Mouse (Mus musculus): Measurements from ENCODE around the gene Prr12. TPM values are rescaled to one million over a fixed set of nuclear protein-coding genes. Genes with fewer than 3 reads are reported as not detected.

Prr12 gene
- polyA plus RNA-seq, 1 experiment, result 14.6 TPM

- Histone ChIP-seq H3K4me3 (ENCODE audit: insufficient read depth, low read length) (no peak overlapping the region), H3K27ac (ENCODE audit: insufficient read depth, low read length) (no peak overlapping the region)
Observed at GRCm38 (mm10) chr7:45068000-45068318, 15.3 kb upstream of the Prr12 start.

GRCm38 (mm10) chr7:45067190-45067999 lies 14.7 kb upstream of the Prr12 start:
- H3K4me3 ChIP-seq (ENCODE audit: insufficient read depth, low read length), result no peak overlapping the region
- no peak overlapping the region for H3K27ac ChIP-seq (ENCODE audit: insufficient read depth, low read length)
- H3K4me1 ChIP-seq (ENCODE audit: control insufficient read depth, insufficient read depth, low read length), result no peaks in the 10 kb centered on the region
- TF ChIP-seq CTCF (IDR thresholded peaks at IDR 0.05; ENCODE audit: extremely low read depth, insufficient read depth, low read length) (no peak), POLR2A (IDR thresholded peaks at IDR 0.05; ENCODE audit: extremely low read depth, insufficient read depth, low read length) (no peak)

More at GRCm38 (mm10) chr7:45068000-45068318, 15.3 kb upstream of the Prr12 start:
- H3K4me1 ChIP-seq (ENCODE audit: control insufficient read depth, insufficient read depth, low read length), result no peaks in the 10 kb centered on the region
- peak; percentile 72 for TF ChIP-seq CTCF (IDR thresholded peaks at IDR 0.05; ENCODE audit: extremely low read depth, insufficient read depth, low read length)
- TF ChIP-seq POLR2A (IDR thresholded peaks at IDR 0.05; ENCODE audit: extremely low read depth, insufficient read depth, low read length), result no peak

- H3K4me3 ChIP-seq (ENCODE audit: insufficient read depth, low read length), result peak within 1 kb of the TSS; percentile 73
- H3K27ac ChIP-seq (ENCODE audit: insufficient read depth, low read length), result peak within 1 kb of the TSS; percentile 88
- peak; percentile 63 for TF ChIP-seq POLR2A (IDR thresholded peaks at IDR 0.05; ENCODE audit: extremely low read depth, insufficient read depth, low read length)
- TF ChIP-seq CTCF (IDR thresholded peaks at IDR 0.05; ENCODE audit: extremely low read depth, insufficient read depth, low read length), result no peak
- no peaks in the 10 kb centered on the region; the same call in 1 of the 2 replicates for H3K4me1 ChIP-seq (ENCODE audit: control insufficient read depth, insufficient read depth, low read length)
Observed at GRCm38 (mm10) chr7:45062239-45062835, 9.7 kb upstream of the Prr12 start, which contains the start of the genes Nosip and Prrg2. Gene Nosip, plus strand, starts transcription at chr7:45062429. Gene Prrg2, minus strand, starts transcription at chr7:45062677.

- no peak overlapping the region for H3K27ac ChIP-seq (ENCODE audit: insufficient read depth, low read length)
- no peak for TF ChIP-seq CTCF (IDR thresholded peaks at IDR 0.05; ENCODE audit: extremely low read depth, insufficient read depth, low read length)
- no peak for TF ChIP-seq POLR2A (IDR thresholded peaks at IDR 0.05; ENCODE audit: extremely low read depth, insufficient read depth, low read length)
- no peak overlapping the region; the same call in 1 of the 2 replicates for H3K4me3 ChIP-seq (ENCODE audit: insufficient read depth, low read length)
- no peaks in the 10 kb centered on the region; the same call in 1 of the 2 replicates for H3K4me1 ChIP-seq (ENCODE audit: control insufficient read depth, insufficient read depth, low read length)
Observed at GRCm38 (mm10) chr7:45061532-45062075, 8.9 kb upstream of the Prr12 start.

- Histone ChIP-seq H3K27ac (ENCODE audit: insufficient read depth, low read length) (no peak overlapping the region), H3K4me1 (ENCODE audit: control insufficient read depth, insufficient read depth, low read length) (no peaks in the 10 kb centered on the region; the same call in 1 of the 2 replicates), H3K4me3 (ENCODE audit: insufficient read depth, low read length) (no peak overlapping the region)
- no peak for TF ChIP-seq POLR2A (IDR thresholded peaks at IDR 0.05; ENCODE audit: extremely low read depth, insufficient read depth, low read length)
- TF ChIP-seq CTCF (IDR thresholded peaks at IDR 0.05; ENCODE audit: extremely low read depth, insufficient read depth, low read length), result no peak
Observed at GRCm38 (mm10) chr7:45060632-45061122, 8.0 kb upstream of the Prr12 start.

GRCm38 (mm10) chr7:45058607-45059571 lies 6.2 kb upstream of the Prr12 start:
- no peak for TF ChIP-seq CTCF (IDR thresholded peaks at IDR 0.05; ENCODE audit: extremely low read depth, insufficient read depth, low read length)
- no peak for TF ChIP-seq POLR2A (IDR thresholded peaks at IDR 0.05; ENCODE audit: extremely low read depth, insufficient read depth, low read length)
- Histone ChIP-seq H3K4me1 (ENCODE audit: control insufficient read depth, insufficient read depth, low read length) (no peaks in the 10 kb centered on the region; the same call in 1 of the 2 replicates), H3K27ac (ENCODE audit: insufficient read depth, low read length) (0 out of 2 replicates have a peak overlapping the region, but pooled peaks have one; percentile 26), H3K4me3 (ENCODE audit: insufficient read depth, low read length) (no peak overlapping the region)

- TF ChIP-seq CTCF (IDR thresholded peaks at IDR 0.05; ENCODE audit: extremely low read depth, insufficient read depth, low read length), result no peak
- TF ChIP-seq POLR2A (IDR thresholded peaks at IDR 0.05; ENCODE audit: extremely low read depth, insufficient read depth, low read length), result no peak
- H3K4me3 ChIP-seq (ENCODE audit: insufficient read depth, low read length), result no peak overlapping the region
- H3K27ac ChIP-seq (ENCODE audit: insufficient read depth, low read length), result no peak overlapping the region
- no peaks in the 10 kb centered on the region; the same call in 1 of the 2 replicates for H3K4me1 ChIP-seq (ENCODE audit: control insufficient read depth, insufficient read depth, low read length)
Observed at GRCm38 (mm10) chr7:45056972-45057348, 4.3 kb upstream of the Prr12 start.

GRCm38 (mm10) chr7:45056329-45056971 lies 3.8 kb upstream of the Prr12 start:
- Histone ChIP-seq H3K4me3 (ENCODE audit: insufficient read depth, low read length) (no peak overlapping the region), H3K4me1 (ENCODE audit: control insufficient read depth, insufficient read depth, low read length) (no peaks in the 10 kb centered on the region; the same call in 1 of the 2 replicates), H3K27ac (ENCODE audit: insufficient read depth, low read length) (no peak overlapping the region)
- TF ChIP-seq CTCF (IDR thresholded peaks at IDR 0.05; ENCODE audit: extremely low read depth, insufficient read depth, low read length), result no peak
- TF ChIP-seq POLR2A (IDR thresholded peaks at IDR 0.05; ENCODE audit: extremely low read depth, insufficient read depth, low read length), result no peak

Data from cortical plate, adult 2 months (tissue).